Mouse (Mus musculus) liver, postnatal 0 days (tissue): ENCODE measurements around the gene Gpr68.

Source experiments
- CTCF ChIP-seq: sonication (generic); IDR thresholded peaks from 2 replicates; pipeline ENCODE4 v1.5.1; 2016; ENCODE audit warnings: antibody characterized with exemption, low read depth
- EP300 ChIP-seq: IDR thresholded peaks from 2 replicates; pipeline ENCODE4 v1.6.1; 2016; ENCODE audit warnings: antibody characterized with exemption, low read depth, mild to moderate bottlenecking

DNA sequence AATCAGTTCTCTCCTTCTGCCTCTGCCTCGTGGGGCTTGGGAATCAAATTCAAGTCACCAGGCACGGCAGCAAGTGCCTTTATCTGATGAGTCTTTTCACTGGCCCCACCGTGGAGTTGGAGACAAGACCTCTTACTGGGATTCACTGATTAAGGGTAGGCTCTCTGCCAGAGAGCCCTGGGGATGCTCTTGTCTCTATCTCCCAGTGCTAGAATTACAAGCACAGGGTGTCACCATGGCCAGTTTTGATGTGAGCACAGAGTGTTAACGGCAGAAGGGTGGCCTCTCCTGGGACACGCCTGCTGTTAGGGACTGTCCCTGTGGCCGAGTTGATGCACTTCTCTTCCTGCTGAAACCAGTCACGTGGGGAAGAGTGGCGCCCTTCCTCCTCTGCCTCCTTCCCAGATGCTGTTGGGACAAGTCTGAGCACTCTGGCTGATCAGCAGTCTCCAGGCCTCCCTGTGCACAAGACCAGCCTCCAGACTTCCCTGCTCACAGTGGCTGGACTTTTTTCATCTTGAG is 68.9 kb downstream of the Gpr68 start:
- TF ChIP-seq CTCF: no peak
- TF ChIP-seq EP300: 0 out of 2 replicates have a peak, but pooled peaks have one; percentile 6
